Mouse (Mus musculus): ENCODE measurements around the gene Ifne.
"Not testable (repeated sequence)": the region's sequence is repeated elsewhere in the genome, so short reads cannot be mapped to it uniquely, and the experiment has no call there.

The Ifne gene

DNA sequence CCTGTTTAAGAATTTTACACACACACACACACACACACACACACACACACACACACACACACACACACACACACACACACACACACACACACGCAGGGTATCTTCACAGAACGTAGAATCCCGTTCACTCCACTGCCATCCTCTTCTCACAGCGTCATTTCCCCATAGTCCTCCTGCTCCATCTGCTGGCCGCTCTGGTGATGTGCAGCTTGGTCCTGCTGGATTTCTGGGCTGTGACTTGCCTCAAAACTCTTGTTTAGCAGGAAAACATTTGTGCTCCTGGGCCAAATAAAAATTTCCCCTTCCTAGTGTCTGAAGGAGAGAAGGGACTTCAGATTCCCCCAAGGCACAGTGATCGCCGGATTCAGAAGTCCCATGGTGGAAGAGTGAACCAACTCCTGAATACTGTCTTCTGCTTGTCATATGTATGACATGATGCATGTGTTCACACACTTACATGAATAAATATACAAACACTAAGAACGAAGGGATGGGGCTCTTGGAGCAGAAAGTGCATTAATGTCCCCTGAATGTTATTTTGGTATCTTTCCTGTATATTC, 12.6 kb downstream of the Ifne start:
- peak; percentile 86 to 88 for DNase-seq

DNA sequence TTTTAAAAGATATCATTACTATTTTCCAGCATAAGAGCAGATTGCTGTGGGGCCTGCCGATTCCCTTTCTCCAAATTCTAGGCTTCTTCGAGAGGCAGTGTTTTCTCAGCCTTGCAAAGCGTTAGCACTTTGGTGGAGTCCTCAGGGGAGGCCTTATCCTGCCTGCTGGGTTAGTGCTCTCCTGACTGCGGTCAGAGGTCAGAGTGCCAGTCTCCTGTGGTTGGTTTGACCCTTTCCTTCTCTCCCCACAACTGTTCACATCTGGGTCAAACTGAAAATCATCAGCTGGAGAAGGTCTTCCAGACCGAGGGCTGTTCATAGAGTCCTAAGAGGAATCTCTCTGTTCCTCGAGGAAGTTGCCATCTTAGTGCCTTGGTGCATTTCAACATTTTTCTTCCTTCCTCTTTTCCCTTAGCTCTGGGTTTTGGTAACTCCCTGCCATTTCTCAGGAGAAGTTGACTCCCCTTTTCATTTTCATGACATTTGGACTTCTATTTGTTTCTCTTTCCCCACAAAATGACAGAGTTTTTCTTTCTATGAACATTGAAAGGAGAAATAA, 14.9 kb downstream of the Ifne start:
- no peak for DNase-seq

DNA sequence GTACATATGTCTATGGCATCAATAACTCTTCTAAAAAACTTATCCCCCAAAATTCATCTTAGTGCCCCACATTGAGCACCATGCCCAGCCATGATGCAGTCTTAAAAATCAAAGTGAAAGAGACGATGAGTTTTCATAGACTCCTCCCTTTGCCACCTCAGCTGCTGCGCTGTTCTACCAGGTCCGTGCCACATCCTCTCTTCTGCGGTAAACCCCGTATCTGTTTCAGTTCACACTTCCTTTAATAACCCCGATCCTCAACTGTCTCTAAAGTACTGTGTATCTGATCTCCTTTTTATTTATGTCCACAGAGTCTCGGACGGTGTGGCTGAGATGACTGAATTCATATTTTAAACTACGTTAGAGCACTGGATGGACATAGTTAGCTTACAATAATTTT, 15.4 kb downstream of the Ifne start:
- DNase-seq, result no peak

DNA sequence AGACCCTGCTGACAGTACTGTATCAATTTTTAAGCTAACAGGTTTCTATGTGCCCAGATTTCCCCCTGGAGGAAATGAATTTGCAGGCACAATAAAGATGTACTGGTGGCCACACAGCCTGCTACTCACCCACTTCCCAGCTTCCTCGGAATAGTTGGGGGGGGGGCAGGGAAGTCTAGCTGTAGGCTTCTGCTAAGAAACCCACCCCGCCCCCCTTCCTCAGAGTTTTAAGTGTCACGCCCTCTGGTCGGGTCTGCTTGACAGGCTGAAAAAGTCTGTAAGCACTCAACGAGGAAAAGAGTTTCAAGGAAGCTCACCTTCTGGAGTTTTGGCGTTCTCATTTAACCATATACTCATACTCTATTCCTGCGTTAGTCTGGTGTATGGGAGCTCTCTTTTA, 16.7 kb downstream of the Ifne start:
- DNase-seq, result no peak

DNA sequence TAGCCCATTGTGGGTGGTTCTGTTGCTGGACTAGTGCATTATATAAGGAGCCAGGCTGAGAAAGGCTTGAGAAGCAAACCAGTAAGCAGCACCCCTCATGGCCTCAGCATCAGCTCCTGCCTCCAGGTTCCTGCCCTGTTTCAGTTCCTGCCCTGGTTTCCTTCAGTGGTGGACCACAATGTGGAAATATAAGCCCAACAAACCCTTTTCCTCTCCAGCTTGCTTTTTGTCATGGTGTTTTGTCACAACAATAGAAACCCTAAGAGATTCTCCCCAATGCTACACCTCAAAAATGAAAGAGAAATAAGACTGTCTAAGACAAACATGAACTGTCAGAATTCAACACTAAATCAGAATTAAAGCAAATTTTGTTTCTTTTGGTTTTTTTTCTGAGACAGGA, 20.8 kb downstream of the Ifne start:
- DNase-seq, result no peak

DNA sequence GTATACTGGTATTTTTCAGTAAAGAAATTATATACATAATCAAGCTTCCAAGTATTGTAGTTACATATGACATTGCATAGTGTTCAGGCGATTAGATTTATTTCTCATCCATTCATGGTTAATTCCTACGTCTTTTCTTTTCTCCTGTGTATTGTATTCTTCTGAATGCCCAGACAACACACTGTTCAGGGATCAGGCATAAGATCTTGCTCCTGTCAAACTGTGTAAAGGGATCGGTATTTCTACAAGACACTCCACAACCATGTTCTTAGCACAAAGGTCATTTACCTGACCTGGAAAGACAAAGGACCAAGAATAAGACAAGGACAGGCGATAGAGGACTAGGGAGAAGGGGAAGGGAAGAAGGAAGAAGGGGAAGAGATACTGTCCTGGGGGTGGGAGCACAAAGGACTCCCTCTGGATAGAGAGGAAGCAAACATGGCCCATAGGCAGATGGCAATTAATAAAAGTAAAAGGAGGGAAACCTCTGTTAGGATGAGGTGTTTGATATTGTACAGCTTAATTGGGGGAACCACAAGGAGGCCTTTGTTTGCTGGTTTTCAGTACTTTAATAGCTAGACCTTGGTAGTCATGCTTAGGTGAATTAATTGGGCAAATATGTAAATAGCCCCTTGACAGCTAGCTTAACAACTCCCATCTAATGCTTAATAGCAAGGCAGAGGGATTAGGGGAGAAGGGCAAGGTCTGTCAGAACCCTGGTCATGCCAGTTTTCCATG, 28.8 kb downstream of the Ifne start:
- no peak for DNase-seq

DNA sequence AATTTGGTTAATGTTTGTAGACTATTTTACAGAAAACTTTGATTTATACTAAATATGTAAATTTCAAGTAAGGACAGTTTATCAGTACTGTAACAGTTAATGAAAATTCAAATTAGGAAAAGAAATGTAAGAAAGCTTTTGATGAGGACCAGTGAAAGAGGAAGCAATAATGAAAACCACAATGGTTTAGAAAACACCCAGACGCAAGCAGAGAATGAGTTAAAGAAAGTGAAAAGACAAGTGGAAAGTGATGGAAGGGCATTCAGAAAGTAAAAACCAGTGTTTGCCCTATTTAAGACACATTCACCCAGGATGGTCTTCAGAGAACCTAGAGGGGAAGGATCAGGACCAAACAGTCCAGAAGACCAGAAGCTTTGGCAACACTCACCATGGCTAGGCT, 30.3 kb downstream of the Ifne start, which contains the start of gene Ifna1:
TSS of gene Ifna1 (plus strand) at position 390 of the 400 bp plus-strand sequence.
- no peak for DNase-seq

DNA sequence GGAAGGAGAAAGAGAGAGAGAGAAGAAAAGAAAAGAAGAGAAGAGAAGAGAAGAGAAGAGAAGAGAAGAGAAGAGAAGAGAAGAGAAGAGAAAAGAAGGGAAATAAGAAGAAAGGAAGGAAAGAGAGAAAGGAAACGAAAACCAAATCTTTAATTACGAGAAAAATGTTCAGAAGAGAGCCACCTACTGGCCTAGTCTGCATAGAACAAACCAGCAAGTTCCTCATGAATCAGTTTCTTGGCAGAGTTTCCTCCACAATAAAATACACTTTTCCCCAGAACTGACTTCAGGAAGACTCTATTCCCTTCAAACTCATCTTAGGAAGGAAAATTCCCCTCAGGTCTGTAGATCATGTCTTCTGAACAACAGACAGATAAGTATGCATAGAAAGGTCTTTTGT, 34.7 kb downstream of the Ifne start:
- DNase-seq, result no peak

DNA sequence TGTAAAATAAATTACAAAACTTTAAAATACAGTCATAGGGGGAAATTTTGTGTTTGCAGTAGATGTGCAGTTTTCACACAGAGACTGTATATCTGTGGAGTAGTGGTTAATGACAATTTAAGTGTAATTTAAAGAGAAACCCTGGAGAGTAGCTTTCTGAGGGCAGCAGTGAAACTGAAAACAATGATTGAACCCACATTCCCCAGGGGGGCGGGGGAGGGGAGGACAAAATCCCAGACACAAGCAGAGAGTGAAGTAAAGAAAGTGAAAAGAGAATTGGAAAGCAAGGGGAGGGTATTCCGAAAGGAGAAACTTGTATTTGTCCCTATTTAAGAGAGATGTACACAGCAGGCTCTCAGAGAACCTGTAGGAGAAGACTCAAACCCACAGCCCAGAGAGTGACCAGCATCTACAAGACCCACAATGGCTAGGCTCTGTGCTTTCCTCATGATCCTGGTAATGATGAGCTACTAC, 38.5 kb downstream of the Ifne start, which contains the start of gene Ifna4:
TSS of gene Ifna4 (plus strand) at position 424 of the 474 bp plus-strand sequence.
- no peak for DNase-seq

DNA sequence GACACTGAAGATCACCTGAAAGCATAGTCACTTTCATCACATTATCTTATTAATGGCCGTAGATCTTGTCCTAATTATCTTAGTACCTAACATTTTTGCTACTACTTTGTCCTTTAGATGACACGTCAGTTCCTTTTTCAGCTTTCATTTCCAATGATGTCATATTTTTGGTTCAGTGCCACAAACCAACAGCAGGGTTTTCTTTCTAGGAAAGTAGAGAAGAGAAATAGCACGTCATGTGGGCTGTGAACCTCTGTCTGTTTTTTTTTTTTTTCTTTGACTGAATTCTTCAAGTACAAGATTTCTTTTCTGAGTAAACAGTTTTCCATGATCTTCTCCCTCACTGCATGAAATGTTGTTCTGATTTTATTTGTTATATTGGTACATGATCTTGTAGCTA, 39.9 kb downstream of the Ifne start:
- no peak for DNase-seq

DNA sequence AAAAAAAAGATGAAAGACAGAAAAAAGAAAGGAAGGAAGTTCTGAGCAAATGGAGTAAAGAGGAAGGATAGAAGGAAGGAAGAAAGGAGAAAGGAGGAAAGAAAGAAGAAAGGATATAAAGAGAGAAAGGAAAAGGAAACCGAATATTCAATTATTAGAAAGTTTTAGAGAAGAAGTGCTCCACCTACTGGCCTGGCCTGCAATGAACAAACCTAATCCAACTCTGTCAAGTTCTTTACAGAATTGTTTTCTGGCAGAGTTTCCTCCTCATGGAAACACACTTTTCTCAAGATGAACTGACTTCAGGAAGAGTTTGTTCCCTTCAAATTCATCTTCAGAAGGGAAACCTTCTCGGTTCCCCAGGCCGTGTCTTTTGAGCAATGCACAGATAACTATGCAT, 41.2 kb downstream of the Ifne start:
- peak; percentile 7 to 13 for DNase-seq

DNA sequence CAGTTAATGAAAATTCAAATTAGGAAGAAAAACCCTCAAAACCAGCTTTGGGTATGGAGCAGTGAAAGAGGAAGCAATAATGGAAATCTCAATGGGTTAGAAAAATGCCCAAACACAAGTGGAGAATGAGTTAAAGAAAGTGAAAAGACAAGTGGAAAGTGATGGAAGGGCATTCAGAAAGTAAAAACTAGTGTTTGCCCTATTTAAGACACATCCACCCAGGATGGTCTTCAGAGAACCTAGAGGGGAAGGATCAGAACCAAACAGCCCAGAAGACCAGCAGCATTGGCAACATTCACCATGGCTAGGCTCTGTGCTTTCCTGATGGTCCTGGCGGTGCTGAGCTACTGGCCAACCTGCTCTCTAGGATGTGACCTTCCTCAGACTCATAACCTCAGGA, 44.8 kb downstream of the Ifne start, which contains the start of gene Ifna5:
TSS of gene Ifna5 (plus strand) at position 301 of the 400 bp plus-strand sequence.
- DNase-seq, result not testable (repeated sequence)

DNA sequence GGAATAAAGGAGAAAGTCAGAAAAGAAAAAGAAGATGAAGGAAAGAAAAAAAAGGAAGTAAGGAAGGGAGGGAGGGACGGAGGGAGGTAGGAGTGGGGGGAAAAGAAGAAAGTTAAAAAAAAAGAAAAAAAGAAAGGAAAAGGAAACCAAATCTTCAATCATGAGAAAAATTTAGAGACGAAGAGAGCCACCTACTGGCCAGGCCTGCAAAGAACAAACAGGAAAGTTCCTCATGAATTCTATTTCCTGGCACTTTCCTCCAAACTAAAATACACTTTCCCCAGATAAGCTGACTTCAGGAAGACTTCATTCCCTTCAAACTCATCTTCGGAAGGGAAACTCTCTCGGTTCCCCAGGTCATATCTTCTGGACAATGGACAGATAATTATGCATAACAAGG, 49.5 kb downstream of the Ifne start:
- peak; percentile 36 to 37 for DNase-seq
